Mouse (Mus musculus) MEL (cell line): Measurements from ENCODE around the gene Prkar1b. TPM values are rescaled to one million over a fixed set of nuclear protein-coding genes. Genes with fewer than 3 reads are reported as not detected.

Source experiments
- DNase-seq: peaks from one replicate; pipeline ENCODE4 v3.0.0; 2011; ENCODE audit warnings: low read depth, low spot score
- H3K27ac ChIP-seq: 2 replicates; pipeline ENCODE4 v1.5.1; 2012; ENCODE audit warnings: low read depth, mild to moderate bottlenecking, control low read depth, low read length, moderate library complexity; ENCODE audit not compliant: control insufficient read depth
- H3K27me3 ChIP-seq, 2 experiments: fragments of 150-350 bp in 1 of 2; sonication (generic) in 1 of 2; 2 replicates each; pipeline ENCODE4 v1.6.1; 2012; ENCODE audit warnings: low read length in 2 of 2, mild to moderate bottlenecking in 2 of 2, improper control_type of control experiment in 1 of 2, moderate library complexity in 1 of 2; ENCODE audit not compliant: insufficient read depth in 2 of 2, control insufficient read depth in 1 of 2
- H3K36me3 ChIP-seq, 2 experiments: 2 replicates each; pipeline ENCODE4 v1.6.1; 2012 to 2014; ENCODE audit warnings: low read length in 2 of 2, improper control_type of control experiment in 1 of 2, inconsistent platforms in 1 of 2, mild to moderate bottlenecking in 1 of 2; ENCODE audit not compliant: insufficient read depth in 2 of 2, control insufficient read depth in 1 of 2
- H3K4me1 ChIP-seq, 2 experiments: fragments of 150-350 bp in 1 of 2; sonication (generic) in 1 of 2; 2 replicates each; pipeline ENCODE4 v1.6.1; 2012; ENCODE audit warnings: low read length in 2 of 2, improper control_type of control experiment in 1 of 2, mild to moderate bottlenecking in 1 of 2; ENCODE audit not compliant: insufficient read depth in 2 of 2, control insufficient read depth in 1 of 2
- H3K4me3 ChIP-seq, 2 experiments: fragments of 150-350 bp in 1 of 2; sonication (generic) in 1 of 2; 2 replicates each; pipeline ENCODE4 v1.5.1; 2012; ENCODE audit warnings: low read depth in 2 of 2, low read length in 2 of 2, mild to moderate bottlenecking in 2 of 2, moderate library complexity in 2 of 2, control low read depth in 1 of 2, improper control_type of control experiment in 1 of 2; ENCODE audit not compliant: control insufficient read depth in 1 of 2, insufficient read depth in 1 of 2
- H3K79me2 ChIP-seq: 2 replicates; pipeline ENCODE4 v1.6.1; 2012; ENCODE audit warnings: mild to moderate bottlenecking, low read length, moderate library complexity; ENCODE audit not compliant: control insufficient read depth, poor library complexity, insufficient read depth
- H3K9ac ChIP-seq: 2 replicates; pipeline ENCODE4 v1.6.1; 2012; ENCODE audit warnings: low read depth, mild to moderate bottlenecking, control low read depth, low read length, moderate library complexity; ENCODE audit not compliant: control insufficient read depth, poor library complexity, severe bottlenecking
- H3K9me3 ChIP-seq: fragments of 150-350 bp; sonication (generic); replicated peaks from 2 replicates; pipeline ENCODE4 v1.6.1; 2012; ENCODE audit warnings: mild to moderate bottlenecking, low read length, improper control_type of control experiment, moderate library complexity; ENCODE audit not compliant: insufficient read depth
- CTCF ChIP-seq, 3 experiments: IDR thresholded peaks in 2 of 3; conservative IDR thresholded peaks in 1 of 3; 2 replicates each; pipeline ENCODE4 v1.5.1; 2011 to 2012; ENCODE audit warnings: low read length in 3 of 3, low read depth in 2 of 3, mild to moderate bottlenecking in 2 of 3, improper control_type of control experiment in 1 of 3, inconsistent platforms in 1 of 3, mixed read lengths in 1 of 3, moderate library complexity in 1 of 3; ENCODE audit not compliant: control insufficient read depth in 1 of 3, insufficient read depth in 1 of 3, poor library complexity in 1 of 3, severe bottlenecking in 1 of 3
- E2F4 ChIP-seq: IDR thresholded peaks from 2 replicates; pipeline ENCODE4 v1.6.1; 2011; ENCODE audit warnings: low read depth, low read length, improper control_type of control experiment, borderline replicate concordance
- JUND ChIP-seq: IDR thresholded peaks from 2 replicates; pipeline ENCODE4 v1.6.1; 2011; ENCODE audit warnings: low read depth, mild to moderate bottlenecking, improper control_type of control experiment, low read length
- KAT2A ChIP-seq: conservative IDR thresholded peaks from 2 replicates; pipeline ENCODE4 v1.6.1; 2012; ENCODE audit warnings: low read depth, low read length, improper control_type of control experiment, inconsistent platforms
- MXI1 ChIP-seq: IDR thresholded peaks from 2 replicates; pipeline ENCODE4 v1.6.1; 2011; ENCODE audit warnings: mild to moderate bottlenecking, low read depth, low read length, improper control_type of control experiment
- MYC ChIP-seq: IDR thresholded peaks from 2 replicates; pipeline ENCODE4 v1.6.1; 2011; ENCODE audit warnings: low read depth, mild to moderate bottlenecking, low read length, improper control_type of control experiment, moderate library complexity
- NRF1 ChIP-seq: IDR thresholded peaks from 2 replicates; pipeline ENCODE4 v1.6.1; 2014; ENCODE audit warnings: low read depth, mild to moderate bottlenecking, inconsistent platforms, low read length, improper control_type of control experiment, moderate library complexity; ENCODE audit not compliant: poor library complexity, insufficient read depth, severe bottlenecking
- SIN3A ChIP-seq: IDR thresholded peaks from 2 replicates; pipeline ENCODE4 v1.6.1; 2012; ENCODE audit warnings: low read length, improper control_type of control experiment, inconsistent platforms
- TAL1 ChIP-seq: IDR thresholded peaks from 2 replicates; pipeline ENCODE4 v1.6.1; 2012; ENCODE audit warnings: mild to moderate bottlenecking, inconsistent platforms, low read length, moderate library complexity, mixed read lengths
- TBP ChIP-seq: IDR thresholded peaks from 2 replicates; pipeline ENCODE4 v1.8.0; 2011; ENCODE audit warnings: low read depth, low read length, improper control_type of control experiment
- UBTF ChIP-seq: IDR thresholded peaks from 2 replicates; pipeline ENCODE4 v1.6.1; 2012; ENCODE audit warnings: low read depth, mild to moderate bottlenecking, inconsistent platforms, low read length, improper control_type of control experiment, moderate library complexity, borderline replicate concordance; ENCODE audit not compliant: insufficient read depth
- USF2 ChIP-seq, 2 experiments: IDR thresholded peaks; 2 replicates each; pipeline ENCODE4 v1.6.1; 2011 to 2012; ENCODE audit warnings: improper control_type of control experiment in 2 of 2, low read length in 2 of 2, borderline replicate concordance in 1 of 2, inconsistent platforms in 1 of 2, low read depth in 1 of 2, mild to moderate bottlenecking in 1 of 2; ENCODE audit not compliant: insufficient read depth in 1 of 2
- ZC3H11A ChIP-seq: IDR thresholded peaks from 2 replicates; pipeline ENCODE4 v1.6.1; 2012; ENCODE audit warnings: low read depth, mild to moderate bottlenecking, inconsistent platforms, low read length, improper control_type of control experiment
- ZKSCAN1 ChIP-seq: IDR thresholded peaks from 2 replicates; pipeline ENCODE4 v1.6.1; 2012; ENCODE audit warnings: low read depth, mild to moderate bottlenecking, inconsistent platforms, low read length, improper control_type of control experiment, moderate library complexity
- ZNF384 ChIP-seq: IDR thresholded peaks from 2 replicates; pipeline ENCODE4 v1.6.1; 2012; ENCODE audit warnings: low read depth, mild to moderate bottlenecking, inconsistent platforms, low read length, improper control_type of control experiment
- polyA plus RNA-seq, 2 experiments: library from polyadenylated mRNA; stranded (reverse) in 1 of 2; unstranded in 1 of 2; fragments of >175 nt in 1 of 2; fragments of >200 nt in 1 of 2; gene quantifications; 2 replicates each; pipeline versions ENCODE4 v1.2.1 to v1.2.4; 2012; ENCODE audit warnings: low replicate concordance in 2 of 2, low read depth in 1 of 2; ENCODE audit not compliant: insufficient read length in 2 of 2, insufficient read depth in 1 of 2, missing spikeins in 1 of 2
- total RNA-seq: library from RNA; depleted of rRNA; stranded (reverse); fragments of 300-350 nt; gene quantifications from 2 replicates; pipeline ENCODE4 v1.2.3, GENCODE M21; 2012

Prkar1b gene
- total and polyA plus RNA-seq, 3 experiments, result not detected

GRCm38 (mm10) chr5:138977759-138978158, 172.0 kb downstream of the Prkar1b start:
- Histone ChIP-seq H3K79me2 (no peaks in the 10 kb centered on the region), H3K4me3 (no peak overlapping the region), H3K27ac (no peak overlapping the region), H3K9me3 (no peaks in the 10 kb centered on the region), H3K27me3 (no peaks in the 10 kb centered on the region), H3K9ac (no peak overlapping the region), H3K4me1 (no peaks in the 10 kb centered on the region), H3K36me3 (no peaks in the 10 kb centered on the region)
- TF ChIP-seq MYC, result no peak
- TF ChIP-seq TAL1, result no peak
- no peak for TF ChIP-seq JUND
- no peak for TF ChIP-seq NRF1
- no peak for TF ChIP-seq KAT2A
- TF ChIP-seq USF2 (IDR thresholded peaks at IDR 0.05; ENCODE audit: borderline replicate concordance in 1 of 2, insufficient read depth in 1 of 2, low read depth in 1 of 2, low read length in 2 of 2), result no peak
- no peak for TF ChIP-seq SIN3A
- no peak for TF ChIP-seq ZNF384
- TF ChIP-seq E2F4, result no peak
- no peak for TF ChIP-seq TBP
- TF ChIP-seq MXI1, result no peak
- TF ChIP-seq ZKSCAN1, result no peak
- no peak for DNase-seq

- H3K4me1 ChIP-seq, result no peaks in the 10 kb centered on the region
- no peak overlapping the region for H3K4me3 ChIP-seq
- no peak overlapping the region for H3K27ac ChIP-seq
- no peaks in the 10 kb centered on the region for H3K36me3 ChIP-seq
- no peak overlapping the region for H3K9ac ChIP-seq
- H3K9me3 ChIP-seq, result no peaks in the 10 kb centered on the region
- no peak for DNase-seq
- no peak for TF ChIP-seq ZC3H11A
- no peak for TF ChIP-seq E2F4
- TF ChIP-seq UBTF, result no peak
- no peak for TF ChIP-seq CTCF (IDR thresholded peaks at IDR 0.05 in 2 of 3, conservative IDR thresholded peaks at IDR 0.05 in 1 of 3; ENCODE audit: control insufficient read depth in 1 of 3, insufficient read depth in 1 of 3, low read depth in 2 of 3, low read length in 3 of 3, poor library complexity in 1 of 3, severe bottlenecking in 1 of 3)
- TF ChIP-seq KAT2A, result no peak
- H3K27me3 ChIP-seq, result no peaks in the 10 kb centered on the region
- no peaks in the 10 kb centered on the region for H3K79me2 ChIP-seq
These were observed 174.8 kb downstream of the Prkar1b start for GRCm38 (mm10) chr5:138974911-138975485.
